Mouse (Mus musculus) G1E-ER4 (cell line): ENCODE results near the gene Crcp. TPM values are rescaled to one million over a fixed set of nuclear protein-coding genes. Genes with fewer than 3 reads are reported as not detected.

Source experiments
- GATA1 ChIP-seq: IDR thresholded peaks from one replicate; pipeline ENCODE4 v1.8.0; 2012; ENCODE audit warnings: low read length, inconsistent platforms
- polyA plus RNA-seq: library from polyadenylated mRNA; stranded (reverse); fragments of >175 nt; gene quantifications from 2 replicates; pipeline ENCODE4 v1.2.3, GENCODE M21; 2012

The Crcp gene
- polyA plus RNA-seq, 1 experiment = 10.0 TPM

DNA sequence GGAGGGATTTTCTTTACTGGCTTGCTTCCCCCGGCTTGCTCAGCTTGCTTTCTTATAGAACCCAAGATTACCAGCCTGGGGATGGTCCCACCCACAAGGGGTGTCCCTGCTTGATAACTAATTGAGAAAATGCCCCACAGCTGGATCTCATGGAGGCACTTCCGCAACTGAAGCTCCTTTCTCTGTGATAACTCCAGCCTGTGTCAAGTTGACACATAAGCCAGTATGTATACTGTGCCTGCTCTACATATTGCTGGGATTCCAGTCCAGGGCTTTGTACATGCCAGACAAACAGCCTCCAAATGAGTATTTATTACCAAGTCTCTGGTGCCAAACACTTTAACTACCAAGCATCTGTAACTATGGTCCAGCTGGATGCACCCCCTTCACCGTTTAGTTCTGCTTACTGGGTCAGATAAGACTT, 38.8 kb downstream of the Crcp start:
- TF ChIP-seq GATA1 = no peak

DNA sequence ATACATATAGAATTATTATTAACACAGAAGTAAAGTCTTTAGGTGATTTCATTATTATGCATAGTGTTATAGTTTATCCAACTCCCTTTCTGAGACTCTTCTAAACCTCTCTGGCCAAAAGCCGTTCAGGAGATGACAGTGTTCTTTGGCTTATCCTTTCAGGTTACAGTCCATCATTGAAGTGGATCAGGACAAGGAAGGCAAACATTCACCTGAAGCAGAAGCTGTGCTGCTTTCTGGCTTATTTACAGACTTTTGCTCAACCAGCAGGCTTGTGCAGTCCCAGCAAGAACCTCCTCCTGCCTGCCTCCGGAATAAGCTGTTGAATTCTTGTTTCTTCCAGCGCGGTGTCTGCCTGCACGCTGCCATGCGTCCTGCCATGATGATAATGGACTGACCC, 43.9 kb downstream of the Crcp start, which contains the start of gene Tpst1:
Tpst1 (plus strand) TSS at position 301 of the 400 bp plus-strand sequence.
- no peak for TF ChIP-seq GATA1

DNA sequence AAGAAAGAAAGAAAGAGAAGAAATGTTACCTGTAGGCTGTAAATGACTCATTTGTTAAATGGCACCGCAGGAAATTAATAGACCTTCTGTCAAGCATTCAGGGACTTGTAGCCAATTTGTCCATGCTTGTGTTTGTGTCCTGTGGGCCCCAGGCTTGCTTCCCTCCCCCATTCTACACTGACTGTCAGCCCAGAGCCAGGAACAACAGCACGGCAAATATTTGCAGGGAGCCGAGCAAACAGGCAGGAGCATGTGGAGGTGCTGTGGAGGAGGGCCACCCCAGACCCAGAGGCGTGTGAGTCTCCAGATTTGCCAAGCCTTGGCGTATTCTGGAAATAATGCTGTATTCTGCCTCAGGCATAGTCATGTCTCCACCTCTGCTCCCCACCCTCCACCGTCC, 45.4 kb downstream of the Crcp start:
- TF ChIP-seq GATA1 = no peak

DNA sequence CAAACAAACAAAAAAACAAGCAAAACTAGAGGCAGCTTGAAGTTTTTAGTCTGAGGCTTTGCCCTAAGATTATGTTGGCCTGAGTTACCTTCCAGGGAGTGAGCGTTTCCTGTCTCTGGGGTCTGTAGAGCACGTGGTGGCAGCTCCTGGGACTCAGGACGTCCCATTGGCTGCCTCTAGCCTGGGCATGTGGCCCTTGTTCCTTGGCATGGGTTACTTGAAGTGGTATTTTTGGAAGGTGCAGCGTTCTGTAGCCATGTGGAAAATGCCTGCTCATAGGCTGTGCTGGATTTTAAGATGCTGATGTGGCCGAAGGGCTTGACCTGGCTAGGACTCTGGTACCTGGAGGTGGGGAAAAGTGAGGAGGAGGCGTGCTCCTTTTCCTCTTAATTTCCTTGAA, 47.3 kb downstream of the Crcp start:
- TF ChIP-seq GATA1 = no peak

DNA sequence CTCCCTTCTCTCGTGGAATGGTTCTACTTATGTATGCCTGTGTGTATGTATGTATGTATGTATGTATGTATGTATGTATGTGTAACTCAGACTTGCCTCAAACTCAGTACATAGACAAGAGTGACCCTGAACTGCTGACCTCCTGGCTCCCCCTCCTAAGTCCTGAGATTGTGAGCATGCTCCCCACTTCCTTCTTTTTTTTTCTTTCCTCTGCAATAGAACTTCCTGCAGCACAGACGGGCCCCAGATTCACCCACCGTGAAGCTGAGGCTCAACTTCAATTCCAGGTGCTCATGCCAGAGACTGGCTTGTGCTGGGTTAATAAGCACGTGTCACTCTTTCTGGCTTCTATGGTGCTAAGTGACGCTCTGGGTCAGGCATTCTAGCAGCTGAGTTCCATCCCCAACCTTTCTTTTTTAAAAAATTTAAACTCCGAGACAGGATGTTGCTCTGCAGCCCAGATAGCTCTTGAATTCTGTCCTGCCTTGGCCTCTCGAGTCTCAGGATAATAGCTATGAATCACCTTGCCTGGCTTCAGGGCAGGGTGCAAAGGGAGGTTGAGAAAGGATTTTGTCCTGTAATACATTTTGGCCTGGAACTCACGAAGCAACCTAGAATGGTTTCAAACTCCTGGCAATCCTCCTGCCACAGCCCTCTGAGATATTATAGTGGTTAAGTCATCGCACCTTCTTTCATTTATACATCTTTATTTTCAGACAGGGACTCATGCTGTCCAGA, 49.2 kb downstream of the Crcp start:
- TF ChIP-seq GATA1 = no peak

DNA sequence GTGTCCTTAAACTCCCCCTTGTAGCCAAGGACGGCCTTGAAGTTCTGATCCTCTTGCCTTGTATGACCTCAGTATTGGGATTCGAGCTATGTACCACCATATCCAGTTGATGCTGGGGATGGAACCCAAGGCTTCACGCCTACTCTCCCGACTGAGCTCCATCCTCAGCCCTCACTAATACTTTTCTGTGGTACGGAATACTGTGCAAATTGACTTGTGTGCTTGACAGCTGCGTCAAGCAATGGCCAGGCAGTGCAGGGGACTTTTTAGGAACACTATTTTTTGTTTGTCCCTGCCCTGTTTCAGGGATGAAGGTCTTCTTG, 49.7 kb downstream of the Crcp start:
- TF ChIP-seq GATA1 = no peak

DNA sequence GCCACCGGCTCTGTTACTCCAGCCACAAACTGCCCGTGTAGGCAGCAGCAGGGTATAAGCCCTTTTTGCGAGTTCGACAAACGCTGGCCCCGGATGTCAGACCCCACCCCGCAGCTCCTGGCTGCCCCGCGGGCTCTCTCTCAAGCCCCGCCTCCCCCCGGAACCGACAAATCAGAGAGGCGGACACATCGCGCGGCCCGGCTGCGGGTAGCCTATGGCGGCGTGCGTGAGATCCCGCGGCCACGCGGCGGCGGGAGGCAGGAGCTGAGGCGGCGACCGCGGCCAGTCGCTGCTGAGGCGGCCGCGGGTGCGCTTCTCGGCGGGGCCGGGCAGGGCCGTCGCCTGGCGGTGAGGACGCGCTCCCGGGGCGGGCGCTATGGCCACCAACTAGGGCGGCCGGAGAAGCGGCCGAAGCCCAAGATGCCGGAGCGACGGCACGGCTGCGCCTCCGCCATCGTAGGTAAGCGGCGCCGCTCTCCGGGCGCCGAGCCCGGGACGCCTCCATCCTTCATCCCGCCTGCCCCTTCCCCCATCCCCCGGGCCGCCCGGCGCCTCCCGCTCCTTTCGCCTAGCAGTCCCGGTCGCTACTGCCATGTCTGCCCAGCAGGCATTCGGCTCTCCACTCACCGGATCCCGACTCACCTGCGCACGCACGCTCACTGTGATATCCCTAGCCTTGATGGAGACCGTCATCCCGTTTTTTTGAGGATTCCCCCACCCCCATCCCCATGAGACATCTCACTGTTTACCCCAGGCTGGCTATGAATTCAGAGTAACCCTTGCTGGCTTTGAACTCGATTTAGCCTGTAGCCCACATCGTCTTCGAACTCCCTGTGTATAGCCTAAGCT, 50.3 kb downstream of the Crcp start:
- TF ChIP-seq GATA1 = no peak

DNA sequence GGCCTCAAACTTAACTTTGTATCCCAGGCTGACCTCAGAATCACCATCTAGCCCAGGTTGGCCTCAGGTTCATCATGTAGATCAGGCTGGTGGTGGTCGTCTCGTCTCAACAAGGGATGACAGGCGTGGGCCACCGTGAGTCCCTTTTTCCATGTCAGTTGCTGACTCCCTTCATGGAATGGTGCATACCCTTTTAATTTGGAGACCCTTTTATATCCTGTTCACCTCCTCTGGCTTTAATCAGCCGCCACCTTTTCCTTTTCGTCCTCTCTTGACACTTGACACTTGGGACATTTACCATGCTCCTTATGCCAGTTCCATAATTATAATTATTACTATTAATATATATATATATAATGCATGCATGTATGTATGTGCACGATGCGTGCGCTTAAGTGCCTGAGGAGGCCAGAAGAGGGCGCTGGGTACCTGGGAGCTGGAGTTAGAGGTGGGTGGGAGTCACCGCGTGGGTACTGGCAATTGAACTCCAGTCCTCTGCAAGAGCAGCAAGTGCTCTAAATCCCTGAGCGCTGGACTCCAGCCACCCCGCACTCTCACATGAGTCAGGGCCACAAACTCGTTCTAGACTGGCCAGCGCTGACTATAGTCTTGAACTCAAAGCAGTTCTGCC, 51.1 kb downstream of the Crcp start:
- TF ChIP-seq GATA1 = no peak

DNA sequence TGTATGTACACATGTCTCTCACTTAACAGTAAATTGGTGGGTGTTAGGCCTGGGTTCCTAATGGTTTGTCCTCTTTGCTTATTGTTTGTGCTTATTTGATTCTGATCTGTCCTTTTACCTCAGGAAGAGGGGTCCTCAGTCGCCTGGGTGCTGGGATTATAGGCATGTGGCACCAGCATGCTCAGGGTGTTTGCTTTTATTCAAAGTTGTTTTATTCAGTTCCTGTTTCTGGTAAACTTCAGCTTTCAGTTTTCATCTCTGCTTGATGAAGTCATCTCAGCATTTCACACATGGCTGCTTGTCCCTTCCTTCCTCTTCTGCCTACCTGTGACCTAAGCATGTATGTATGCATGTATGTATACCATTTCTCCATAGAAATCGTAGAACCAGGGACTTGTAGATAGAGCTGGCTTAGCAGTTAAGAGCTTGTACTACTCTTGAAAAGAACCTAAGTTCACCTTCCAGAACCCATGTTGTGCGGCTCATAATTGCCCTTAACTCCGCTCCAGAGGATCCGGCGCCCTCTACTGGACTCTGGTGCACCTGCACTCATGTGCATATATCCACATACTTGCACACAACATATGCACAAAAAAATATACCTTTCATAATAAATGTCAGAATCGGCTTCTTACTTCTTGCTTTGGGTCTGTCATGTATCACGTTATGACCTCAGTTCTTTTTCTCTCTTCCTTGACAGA, 52.2 kb downstream of the Crcp start:
- TF ChIP-seq GATA1 = no peak

DNA sequence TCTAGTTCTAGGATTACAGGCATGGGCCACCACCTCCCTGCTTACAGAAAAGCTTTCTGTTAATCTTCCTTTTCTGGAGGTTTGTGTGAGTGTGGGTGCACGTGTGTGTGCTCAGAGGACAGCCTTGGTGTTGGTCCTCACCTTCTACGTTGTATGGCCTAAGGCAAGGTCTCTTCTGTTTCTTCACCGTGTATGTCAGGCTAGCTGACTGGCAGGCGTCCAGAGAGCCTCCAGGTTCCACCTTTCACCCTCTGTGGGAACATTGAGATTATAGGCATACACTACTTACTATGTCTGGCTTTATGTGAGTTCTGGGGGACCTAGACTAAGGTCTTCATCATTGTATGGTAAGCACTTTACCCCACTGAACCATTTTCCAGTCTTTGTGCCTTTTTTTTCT, 53.3 kb downstream of the Crcp start:
- no peak for TF ChIP-seq GATA1

DNA sequence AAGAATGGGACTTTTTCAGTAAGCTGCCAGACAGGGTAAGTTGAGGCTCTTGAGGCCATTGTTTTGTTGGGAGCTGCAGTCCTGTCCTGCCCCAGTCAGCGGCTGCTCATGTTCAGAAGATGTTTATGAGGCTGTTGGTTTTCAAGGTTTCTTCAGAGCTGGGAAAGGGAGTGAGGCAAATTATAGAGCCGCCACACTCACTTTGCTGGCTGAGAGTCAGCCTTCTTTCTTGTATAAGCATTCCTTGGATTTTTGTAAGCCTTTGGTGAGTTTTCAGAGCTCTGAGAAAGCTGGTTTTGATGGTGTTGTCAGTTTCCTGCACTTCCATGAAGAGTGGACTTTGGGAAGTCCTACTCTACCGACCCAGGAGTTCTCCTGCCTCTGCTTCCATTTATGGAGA, 55.2 kb downstream of the Crcp start:
- TF ChIP-seq GATA1 = no peak

DNA sequence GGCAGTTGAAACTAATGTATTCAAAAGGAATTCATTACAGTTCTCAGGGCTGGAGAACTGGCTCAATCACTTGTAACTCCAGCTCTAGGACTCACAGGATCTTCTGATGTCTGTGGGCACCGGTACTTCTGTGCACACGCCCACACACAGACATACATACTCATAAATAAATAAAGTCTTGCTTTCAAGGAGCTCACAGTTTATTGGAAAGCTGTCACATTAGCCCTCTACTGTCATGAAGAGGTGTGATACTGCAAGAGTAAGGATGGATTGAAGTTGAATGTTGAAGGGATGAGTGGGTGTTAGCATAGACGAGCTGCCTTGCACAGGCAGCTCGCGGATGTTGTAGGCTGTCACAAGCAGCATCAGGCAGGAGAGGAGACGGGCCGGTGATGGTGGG, 58.9 kb downstream of the Crcp start:
- no peak for TF ChIP-seq GATA1

DNA sequence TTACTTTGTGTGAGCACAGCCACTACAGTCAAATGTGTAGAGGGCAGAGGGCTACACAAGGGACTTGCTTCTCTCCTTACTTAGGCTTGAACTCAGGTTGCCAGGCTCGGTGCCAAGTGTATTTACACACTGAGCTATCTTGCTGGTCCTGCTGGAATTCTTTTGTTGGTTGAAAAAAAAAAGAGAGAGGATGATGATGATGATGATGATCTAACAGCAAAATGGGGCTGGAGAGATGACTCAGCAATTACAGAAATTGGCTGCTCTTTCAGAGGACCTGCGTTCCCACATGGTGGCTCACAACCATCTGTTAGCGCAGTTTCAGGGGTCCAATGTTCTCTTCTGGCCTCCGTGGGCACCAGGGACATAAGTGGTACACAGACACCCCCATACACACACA, 59.5 kb downstream of the Crcp start:
- no peak for TF ChIP-seq GATA1

DNA sequence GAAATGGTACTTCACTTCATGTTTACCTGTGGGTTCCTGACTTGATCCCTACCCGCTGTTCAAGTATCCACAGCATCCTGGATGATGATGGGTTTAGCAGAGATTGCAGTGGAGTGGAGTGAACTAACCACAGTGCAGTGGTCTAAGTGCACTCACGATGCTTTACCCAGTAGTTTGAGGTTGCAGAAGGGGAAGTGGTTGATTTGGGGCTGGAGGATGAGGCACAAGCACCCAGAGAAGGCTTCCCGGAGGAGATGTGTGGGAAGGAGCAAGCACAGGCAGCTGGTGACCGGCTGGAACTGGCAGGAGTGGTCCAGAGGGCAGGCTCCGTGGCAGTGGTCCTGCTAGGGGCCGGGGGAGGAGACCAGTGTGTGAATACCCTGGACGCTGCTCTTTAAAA, 60.1 kb downstream of the Crcp start:
- no peak for TF ChIP-seq GATA1

DNA sequence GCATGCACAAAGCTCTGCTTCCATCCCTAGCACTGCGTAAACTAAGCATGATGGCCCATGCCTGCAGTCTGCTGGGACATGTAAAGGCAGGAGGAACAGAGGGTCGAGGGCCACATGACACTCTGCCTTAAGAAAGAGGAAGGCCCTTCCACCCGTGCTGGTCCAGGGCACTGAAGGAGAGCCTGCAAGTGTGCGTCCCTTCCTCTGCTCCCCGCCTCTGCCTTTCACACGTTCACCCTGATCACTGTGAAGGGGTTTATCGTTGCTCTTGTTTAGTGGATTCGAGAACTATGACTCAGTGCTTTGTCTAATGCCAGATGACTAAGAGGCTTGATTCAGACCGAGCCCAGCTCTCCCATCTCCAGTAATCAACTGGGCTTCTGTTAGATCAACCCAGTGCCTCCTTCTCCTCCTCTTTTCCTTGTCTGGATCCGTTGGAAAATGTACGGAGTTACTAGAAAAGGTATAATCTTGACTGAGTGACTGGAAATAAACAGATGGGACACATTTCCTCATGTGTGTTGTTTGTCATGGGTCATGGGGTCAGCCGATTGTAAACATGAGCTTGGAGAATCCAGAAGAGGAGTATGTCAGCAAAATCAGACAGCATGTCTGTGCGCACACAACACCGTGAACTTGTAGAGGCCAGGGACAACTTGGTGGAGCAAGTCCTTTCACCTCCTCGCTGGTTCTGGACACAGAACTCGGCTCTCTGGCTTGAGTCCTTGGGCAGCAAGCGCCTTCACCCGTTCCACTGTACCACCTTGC, 60.7 kb downstream of the Crcp start:
- TF ChIP-seq GATA1 = no peak
